Mouse (Mus musculus) liver, adult (tissue): Measurements from ENCODE around the gene Srrm4.

Experiments
- GATA4 ChIP-seq: IDR thresholded peaks from 2 replicates; pipeline ENCODE4 v1.6.1; 2014; ENCODE audit warnings: mild to moderate bottlenecking, low read length; ENCODE audit not compliant: insufficient replicate concordance

Gene Srrm4

GRCm38 (mm10) chr5:116389856-116390542, 201.6 kb downstream of the Srrm4 start:
- no peak for TF ChIP-seq GATA4

- no peak for TF ChIP-seq GATA4
Measured at GRCm38 (mm10) chr5:116389321-116389720, 202.3 kb downstream of the Srrm4 start.
